Mouse (Mus musculus): ENCODE measurements around the gene Cryba4. TPM values are rescaled to one million over a fixed set of nuclear protein-coding genes. Genes with fewer than 3 reads are reported as not detected.

Cryba4 gene
- total and polyA plus RNA-seq, 2 experiments, result 0.17 to 0.37 TPM

- H3K4me1 ChIP-seq (ENCODE audit: control insufficient read depth, insufficient read depth, low read length), result peaks cover 2% of the 10 kb centered on the region; the same call in 1 of the 2 replicates
- H3K27me3 ChIP-seq (ENCODE audit: control insufficient read depth, insufficient read depth, low read length), result no peaks in the 10 kb centered on the region
- no peaks in the 10 kb centered on the region for H3K79me2 ChIP-seq (ENCODE audit: control insufficient read depth, insufficient read depth, low read length)
- no peak overlapping the region for H3K27ac ChIP-seq (replicated peaks; ENCODE audit: insufficient read depth, low read depth, low read length)
- 77% methylated on average over 7 of the region's 7 CpGs for whole genome bisulfite sequencing
- no peak overlapping the region for H3K4me3 ChIP-seq (ENCODE audit: insufficient read depth, low read depth, low read length)
- TF ChIP-seq POLR2A (IDR thresholded peaks at IDR 0.05; ENCODE audit: extremely low read depth, insufficient read depth, low read length) (no peak), CTCF (IDR thresholded peaks at IDR 0.05; ENCODE audit: low read depth, low read length) (no peak)
- H3K9ac ChIP-seq (ENCODE audit: low read depth, low read length), result no peak overlapping the region
- no peaks in the 10 kb centered on the region for H3K36me3 ChIP-seq (ENCODE audit: control insufficient read depth, insufficient read depth, low read length)
- no peak for DNase-seq (ENCODE audit: extremely low read depth, low read depth, low spot score)
Measured at GRCm38 (mm10) chr5:112216335-112216734, 36.0 kb downstream of the Cryba4 start.

GRCm38 (mm10) chr5:112215801-112216251, 36.5 kb downstream of the Cryba4 start:
- H3K9ac ChIP-seq (ENCODE audit: low read depth, low read length), result no peak overlapping the region
- 66% methylated on average over 9 of the region's 9 CpGs for WGBS
- H3K36me3 ChIP-seq (ENCODE audit: control insufficient read depth, insufficient read depth, low read length), result no peaks in the 10 kb centered on the region
- no peak overlapping the region for H3K4me3 ChIP-seq (ENCODE audit: insufficient read depth, low read depth, low read length)
- DNase-seq (ENCODE audit: extremely low read depth, low read depth, low spot score), result no peak
- H3K27me3 ChIP-seq (ENCODE audit: control insufficient read depth, insufficient read depth, low read length), result no peaks in the 10 kb centered on the region
- TF ChIP-seq POLR2A (IDR thresholded peaks at IDR 0.05; ENCODE audit: extremely low read depth, insufficient read depth, low read length) (no peak), CTCF (IDR thresholded peaks at IDR 0.05; ENCODE audit: low read depth, low read length) (no peak)
- no peak overlapping the region for H3K27ac ChIP-seq (replicated peaks; ENCODE audit: insufficient read depth, low read depth, low read length)
- H3K4me1 ChIP-seq (ENCODE audit: control insufficient read depth, insufficient read depth, low read length), result peaks cover 2% of the 10 kb centered on the region; the same call in 1 of the 2 replicates
- no peaks in the 10 kb centered on the region for H3K79me2 ChIP-seq (ENCODE audit: control insufficient read depth, insufficient read depth, low read length)

GRCm38 (mm10) chr5:112215291-112215751, 37.0 kb downstream of the Cryba4 start:
- H3K79me2 ChIP-seq (ENCODE audit: control insufficient read depth, insufficient read depth, low read length), result no peaks in the 10 kb centered on the region
- TF ChIP-seq CTCF (IDR thresholded peaks at IDR 0.05; ENCODE audit: low read depth, low read length), result no peak
- TF ChIP-seq POLR2A (IDR thresholded peaks at IDR 0.05; ENCODE audit: extremely low read depth, insufficient read depth, low read length), result no peak
- no peak overlapping the region for H3K27ac ChIP-seq (replicated peaks; ENCODE audit: insufficient read depth, low read depth, low read length)
- no peak overlapping the region for H3K4me3 ChIP-seq (ENCODE audit: insufficient read depth, low read depth, low read length)
- H3K36me3 ChIP-seq (ENCODE audit: control insufficient read depth, insufficient read depth, low read length), result no peaks in the 10 kb centered on the region
- no peaks in the 10 kb centered on the region for H3K27me3 ChIP-seq (ENCODE audit: control insufficient read depth, insufficient read depth, low read length)
- H3K4me1 ChIP-seq (ENCODE audit: control insufficient read depth, insufficient read depth, low read length), result peaks cover 2% of the 10 kb centered on the region; the same call in 1 of the 2 replicates
- WGBS, result 45% methylated on average over 12 of the region's 12 CpGs
- no peak for DNase-seq (ENCODE audit: extremely low read depth, low read depth, low spot score)
- no peak overlapping the region for H3K9ac ChIP-seq (ENCODE audit: low read depth, low read length)

- WGBS, result 5% methylated on average over 10 of the region's 10 CpGs
- Histone ChIP-seq H3K9ac (ENCODE audit: low read depth, low read length) (no peak overlapping the region), H3K4me1 (ENCODE audit: control insufficient read depth, insufficient read depth, low read length) (peaks cover 2% of the 10 kb centered on the region; the same call in 1 of the 2 replicates), H3K4me3 (ENCODE audit: insufficient read depth, low read depth, low read length) (no peak overlapping the region), H3K27me3 (ENCODE audit: control insufficient read depth, insufficient read depth, low read length) (no peaks in the 10 kb centered on the region), H3K79me2 (ENCODE audit: control insufficient read depth, insufficient read depth, low read length) (no peaks in the 10 kb centered on the region), H3K27ac (replicated peaks; ENCODE audit: insufficient read depth, low read depth, low read length) (no peak overlapping the region), H3K36me3 (ENCODE audit: control insufficient read depth, insufficient read depth, low read length) (no peaks in the 10 kb centered on the region)
- DNase-seq (ENCODE audit: extremely low read depth, low read depth, low spot score), result peak; percentile 45
- TF ChIP-seq CTCF (IDR thresholded peaks at IDR 0.05; ENCODE audit: low read depth, low read length) (peak; percentile 80), POLR2A (IDR thresholded peaks at IDR 0.05; ENCODE audit: extremely low read depth, insufficient read depth, low read length) (no peak)
Measured at GRCm38 (mm10) chr5:112214419-112214818, 37.9 kb downstream of the Cryba4 start.

DNA sequence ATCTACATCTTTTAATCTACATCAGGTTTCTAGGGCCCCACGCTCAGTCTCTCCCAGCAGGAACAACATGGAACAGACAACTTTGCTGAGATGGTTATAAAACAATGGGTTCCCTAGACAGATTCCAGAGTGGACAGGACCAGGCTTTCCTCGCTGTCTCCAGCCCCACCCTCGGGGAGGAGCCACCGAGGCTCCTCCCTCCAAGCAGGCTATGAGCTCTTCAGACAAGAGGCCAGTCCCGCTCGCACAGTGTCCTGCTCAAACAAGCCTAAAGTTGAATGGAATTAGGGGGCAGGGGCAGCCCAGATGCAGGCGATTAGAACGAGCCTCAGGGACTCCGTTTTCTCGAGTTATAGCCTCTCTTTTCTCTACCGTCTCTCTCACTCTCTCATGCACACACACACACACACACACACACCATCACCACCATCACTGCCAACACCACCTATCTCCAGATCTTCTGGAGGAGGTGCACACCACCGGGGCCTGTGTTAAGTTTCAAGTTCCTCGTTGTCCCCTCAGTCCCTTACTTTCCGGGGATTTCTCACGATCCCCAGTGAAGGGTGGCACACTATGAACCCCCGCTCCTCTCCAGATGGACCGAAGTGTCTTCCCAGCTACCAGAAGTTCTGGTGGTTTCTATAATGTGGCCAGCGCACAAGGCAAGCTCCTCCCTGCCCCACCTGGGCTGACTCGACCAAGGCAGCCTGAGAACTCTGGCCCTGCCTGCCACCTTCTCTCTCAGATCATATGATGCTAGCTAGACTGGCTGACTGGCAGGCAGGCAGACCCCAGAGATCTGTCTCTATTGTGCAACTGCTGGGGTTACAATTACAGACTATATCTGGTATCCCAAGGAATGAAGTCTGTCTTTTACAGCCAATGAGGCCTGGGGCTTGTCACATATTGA, 38.7 kb downstream of the Cryba4 start:
- DNase-seq (ENCODE audit: extremely low read depth, low read depth, low spot score), result no peak
- H3K9ac ChIP-seq (ENCODE audit: low read depth, low read length), result no peak overlapping the region
- WGBS, result 70% methylated on average over 19 of the region's 19 CpGs
- H3K4me3 ChIP-seq (ENCODE audit: insufficient read depth, low read depth, low read length), result no peak overlapping the region
- H3K79me2 ChIP-seq (ENCODE audit: control insufficient read depth, insufficient read depth, low read length), result no peaks in the 10 kb centered on the region
- no peaks in the 10 kb centered on the region for H3K4me1 ChIP-seq (ENCODE audit: control insufficient read depth, insufficient read depth, low read length)
- no peak overlapping the region for H3K27ac ChIP-seq (replicated peaks; ENCODE audit: insufficient read depth, low read depth, low read length)
- no peaks in the 10 kb centered on the region for H3K27me3 ChIP-seq (ENCODE audit: control insufficient read depth, insufficient read depth, low read length)
- no peaks in the 10 kb centered on the region for H3K36me3 ChIP-seq (ENCODE audit: control insufficient read depth, insufficient read depth, low read length)
- TF ChIP-seq POLR2A (IDR thresholded peaks at IDR 0.05; ENCODE audit: extremely low read depth, insufficient read depth, low read length) (no peak), CTCF (IDR thresholded peaks at IDR 0.05; ENCODE audit: low read depth, low read length) (no peak)
